Mouse (Mus musculus) gastrocnemius, adult 8-10 months (tissue): Measurements from ENCODE around the gene Tulp2. TPM values are rescaled to one million over a fixed set of nuclear protein-coding genes. Genes with fewer than 3 reads are reported as not detected.

Experiments used
- DNase-seq, 2 experiments: peaks; one replicate each; pipeline ENCODE4 v3.0.0; 2022; ENCODE audit warnings: low spot score in 2 of 2
- total RNA-seq, 4 experiments: library from RNA; stranded (reverse); gene quantifications; 2 replicates each; pipeline ENCODE4 v1.2.4; 2022

The Tulp2 gene
- total RNA-seq, 4 experiments from 2014 or later: not detected

- no peak for DNase-seq
Observed at GRCm38 (mm10) chr7:45550821-45551511, 69.3 kb downstream of the Tulp2 start.

- no peak for DNase-seq
Observed at GRCm38 (mm10) chr7:45551512-45551883, 69.8 kb downstream of the Tulp2 start.

GRCm38 (mm10) chr7:45553519-45553918, 71.8 kb downstream of the Tulp2 start:
- DNase-seq: no peak

- no peak for DNase-seq
Observed at GRCm38 (mm10) chr7:45553990-45554389, 72.3 kb downstream of the Tulp2 start.

- no peak for DNase-seq
Observed at GRCm38 (mm10) chr7:45554744-45555143, 73.1 kb downstream of the Tulp2 start, which contains the start of gene Hsd17b14. Gene Hsd17b14, plus strand, starts transcription at chr7:45554893.

- peak; percentile 74 to 81 for DNase-seq
Observed at GRCm38 (mm10) chr7:45555787-45556186, 74.1 kb downstream of the Tulp2 start.

- no peak for DNase-seq
Observed at GRCm38 (mm10) chr7:45558907-45559306, 77.2 kb downstream of the Tulp2 start.

GRCm38 (mm10) chr7:45560241-45560640, 78.6 kb downstream of the Tulp2 start:
- DNase-seq: no peak

GRCm38 (mm10) chr7:45560843-45561623, 79.4 kb downstream of the Tulp2 start:
- peak; percentile 70 to 73 for DNase-seq

GRCm38 (mm10) chr7:45561624-45562520, 80.2 kb downstream of the Tulp2 start:
- DNase-seq: peak; percentile 48 to 62

- no peak for DNase-seq
Observed at GRCm38 (mm10) chr7:45564811-45565210, 83.1 kb downstream of the Tulp2 start.

- no peak for DNase-seq
Observed at GRCm38 (mm10) chr7:45565446-45565845, 83.8 kb downstream of the Tulp2 start.

GRCm38 (mm10) chr7:45567112-45567779, 85.6 kb downstream of the Tulp2 start:
- DNase-seq: no peak

- peak; percentile 87 to 94 for DNase-seq
Observed at GRCm38 (mm10) chr7:45567780-45568516, 86.3 kb downstream of the Tulp2 start.

- DNase-seq: no peak
Observed at GRCm38 (mm10) chr7:45568601-45569473, 87.2 kb downstream of the Tulp2 start.

GRCm38 (mm10) chr7:45570103-45570741, 88.5 kb downstream of the Tulp2 start, which contains the start of gene Bcat2:
Gene Bcat2, plus strand, starts transcription at chr7:45570153.
- peak; percentile 65 to 85 for DNase-seq

GRCm38 (mm10) chr7:45571966-45572365, 90.3 kb downstream of the Tulp2 start:
- no peak for DNase-seq
